Mouse (Mus musculus): ENCODE results near the gene Gm39115.
"Not testable (repeated sequence)": the region's sequence is repeated elsewhere in the genome, so short reads cannot be mapped to it uniquely, and the experiment has no call there.

The Gm39115 gene

GRCm38 (mm10) chr7:142135934-142136333 is at the start of gene Gm39115:
TSS of gene Gm39115 (minus strand) at chr7:142136034.
- not testable (repeated sequence) for DNase-seq (ENCODE audit: low spot score in 2 of 2)

- no peak for DNase-seq (ENCODE audit: low spot score in 2 of 2)
Measured at GRCm38 (mm10) chr7:142181021-142181420, 45.2 kb upstream of the Gm39115 start.

GRCm38 (mm10) chr7:142178685-142179084 is 42.9 kb upstream of the Gm39115 start:
- no peak for DNase-seq (ENCODE audit: low spot score in 2 of 2)

- not testable (repeated sequence) for DNase-seq (ENCODE audit: low spot score in 2 of 2)
Measured at GRCm38 (mm10) chr7:142175905-142176304, 40.1 kb upstream of the Gm39115 start, which contains the start of gene Krtap5-2. TSS of gene Krtap5-2 (minus strand) at chr7:142176005.

- no peak for DNase-seq (ENCODE audit: low spot score in 2 of 2)
Measured at GRCm38 (mm10) chr7:142169836-142170235, 34.0 kb upstream of the Gm39115 start.

- not testable (repeated sequence) for DNase-seq (ENCODE audit: low spot score in 2 of 2)
Measured at GRCm38 (mm10) chr7:142165639-142166038, 29.8 kb upstream of the Gm39115 start, which contains the start of gene Gm4553. TSS of gene Gm4553 (minus strand) at chr7:142165739.

- no peak for DNase-seq (ENCODE audit: low spot score in 2 of 2)
Measured at GRCm38 (mm10) chr7:142159366-142159765, 23.5 kb upstream of the Gm39115 start.

GRCm38 (mm10) chr7:142157013-142157412 is 21.2 kb upstream of the Gm39115 start, which contains the start of gene Gm29735:
TSS of gene Gm29735 (minus strand) at chr7:142157113.
- not testable (repeated sequence) for DNase-seq (ENCODE audit: low spot score in 2 of 2)

GRCm38 (mm10) chr7:142155308-142155707 is 19.5 kb upstream of the Gm39115 start:
- no peak for DNase-seq (ENCODE audit: low spot score in 2 of 2)

- no peak for DNase-seq (ENCODE audit: low spot score in 2 of 2)
Measured at GRCm38 (mm10) chr7:142152191-142152590, 16.4 kb upstream of the Gm39115 start.

GRCm38 (mm10) chr7:142148633-142149032 is 12.8 kb upstream of the Gm39115 start:
- DNase-seq (ENCODE audit: low spot score in 2 of 2) = no peak

GRCm38 (mm10) chr7:142146033-142146432 is 10.2 kb upstream of the Gm39115 start:
- no peak for DNase-seq (ENCODE audit: low spot score in 2 of 2)

GRCm38 (mm10) chr7:142145413-142145940 is 9.6 kb upstream of the Gm39115 start:
- DNase-seq (ENCODE audit: low spot score in 2 of 2) = no peak

GRCm38 (mm10) chr7:142144507-142144906 is 8.7 kb upstream of the Gm39115 start, which contains the start of gene Gm45337:
TSS of gene Gm45337 (minus strand) at chr7:142144607.
- no peak for DNase-seq (ENCODE audit: low spot score in 2 of 2)

- not testable (repeated sequence) for DNase-seq (ENCODE audit: low spot score in 2 of 2)
Measured at GRCm38 (mm10) chr7:142143506-142144010, 7.7 kb upstream of the Gm39115 start.

GRCm38 (mm10) chr7:142140696-142141095 is 4.9 kb upstream of the Gm39115 start:
- no peak for DNase-seq (ENCODE audit: low spot score in 2 of 2)

GRCm38 (mm10) chr7:142134206-142134995 is 1.4 kb downstream of the Gm39115 start:
- DNase-seq (ENCODE audit: low spot score in 2 of 2) = no peak

GRCm38 (mm10) chr7:142128843-142129242 is 7.0 kb downstream of the Gm39115 start:
- DNase-seq (ENCODE audit: low spot score in 2 of 2) = no peak

GRCm38 (mm10) chr7:142120629-142121028 is 15.2 kb downstream of the Gm39115 start, which contains the start of gene Gm45618:
TSS of gene Gm45618 (minus strand) at chr7:142120729.
- DNase-seq (ENCODE audit: low spot score in 2 of 2) = not testable (repeated sequence)

GRCm38 (mm10) chr7:142119632-142120031 is 16.2 kb downstream of the Gm39115 start:
- DNase-seq (ENCODE audit: low spot score in 2 of 2) = no peak

- DNase-seq (ENCODE audit: low spot score in 2 of 2) = no peak
Measured at GRCm38 (mm10) chr7:142104747-142105146, 31.1 kb downstream of the Gm39115 start.

- DNase-seq (ENCODE audit: low spot score in 2 of 2) = peak; percentile 53 to 73
Measured at GRCm38 (mm10) chr7:142097776-142098175, 38.1 kb downstream of the Gm39115 start.

GRCm38 (mm10) chr7:142096701-142097100 is 39.1 kb downstream of the Gm39115 start:
- DNase-seq (ENCODE audit: low spot score in 2 of 2) = no peak
